In genomic region chr12:80787604-80788003, GRCm38 (mm10) we compare ENCODE assay signal across 13 mouse cellular contexts. TPM values are rescaled to one million over a fixed set of nuclear protein-coding genes. Genes with fewer than 3 reads are reported as not detected.
DNase-seq lines count a peak whose midpoint lies in the region; ATAC-seq and TF ChIP-seq lines count a peak whose summit lies in the region.
"Had no signal": no experiment of that assay in that cellular context is flagged by ENCODE, and none has a peak within 500 bp of the region (broad histone marks: within the 10 kb centered on the region; RNA-seq: fewer than 3 reads in every experiment).

No protein-coding gene starts in this region.

- H3K27me3 ChIP-seq in Patski = no peaks in the 10 kb centered on the region
- H3K27me3 ChIP-seq in intestine, embryonic 15.5 days (replicated peaks) = no peaks in the 10 kb centered on the region
- no peaks in the 10 kb centered on the region for H3K27me3 ChIP-seq in liver, embryonic 12.5 days (replicated peaks)

- in situ Hi-C loops in Patski (cut with MboI; ENCODE audit: low pct_unique_long_range_greater_than_20kb) = no loop called here

- H3K4me3 ChIP-seq in gastrocnemius, adult 2 months = no peak overlapping the region
- H3K4me3 ChIP-seq in intestine, embryonic 15.5 days (replicated peaks) = no peak overlapping the region
- H3K4me3 ChIP-seq in liver, embryonic 12.5 days = no peak overlapping the region
- H3K4me3 ChIP-seq: layer of hippocampus, adult 2 months had no signal

- 44% methylated on average over 11 of the region's 11 CpGs for WGBS in intestine, embryonic 15.5 days
- WGBS in liver, embryonic 12.5 days (ENCODE audit: insufficient replicate concordance) = 61% methylated on average over 11 of the region's 11 CpGs

- H3K36me3 ChIP-seq in intestine, embryonic 15.5 days = no peaks in the 10 kb centered on the region
- peaks cover 2% of the 10 kb centered on the region for H3K36me3 ChIP-seq in liver, embryonic 12.5 days

- DNase-seq in gastrocnemius, adult 2 months = no peak
- no peak for DNase-seq in gastrocnemius, postnatal 10 days
- DNase-seq in Patski (ENCODE audit: low read depth, low spot score) = no peak
- DNase-seq in thymus, postnatal 25 days = no peak
- DNase-seq in urinary bladder, adult 2 months (ENCODE audit: low spot score) = no peak
- DNase-seq in ovary, postnatal 14 days (ENCODE audit: low spot score) = no peak
- DNase-seq: adrenal gland, adult 8-10 months; lung, postnatal 14 days; midbrain, embryonic 14.5 days had no signal

- peak overlapping the region; percentile 41 for H3K4me2 ChIP-seq in intestine, embryonic 15.5 days (replicated peaks)
- H3K4me2 ChIP-seq in liver, embryonic 12.5 days = 0 out of 2 replicates have a peak overlapping the region, but pooled peaks have one; percentile 0

- CTCF ChIA-PET in Patski (lab: Charles Lee) = interaction anchor here (0.9 to 1.0 kb wide), 2 partner anchors 75 to 92 kb away, joined by 3 to 4 read pairs; no protein-coding TSS in a partner anchor

- TF ChIP-seq CTCF in gastrocnemius, adult 2 months (IDR thresholded peaks at IDR 0.05) = no peak
- TF ChIP-seq CTCF in Patski (IDR thresholded peaks at IDR 0.05) = no peak

- no peaks in the 10 kb centered on the region for H3K9me3 ChIP-seq in intestine, embryonic 15.5 days
- H3K9me3 ChIP-seq in liver, embryonic 12.5 days (replicated peaks) = no peaks in the 10 kb centered on the region

- intact Hi-C loops in gastrocnemius, adult 2 months (cut with DNase I) = no loop called here

- peaks cover 9% of the 10 kb centered on the region for H3K4me1 ChIP-seq in intestine, embryonic 15.5 days (replicated peaks)
- H3K4me1 ChIP-seq in liver, embryonic 12.5 days = peaks cover 70% of the 10 kb centered on the region

- POLR2A ChIA-PET in Patski (lab: Charles Lee) = no interaction called here

- ATAC-seq in Patski = peak; percentile 40
- ATAC-seq in intestine, embryonic 15.5 days = peak; percentile 17; the same call in 1 of the 2 replicates
- ATAC-seq in liver, embryonic 12.5 days = no peak

- no peak overlapping the region for H3K9ac ChIP-seq in intestine, embryonic 15.5 days
- H3K9ac ChIP-seq in liver, embryonic 12.5 days = no peak overlapping the region

- 0 out of 2 replicates have a peak overlapping the region, but pooled peaks have one; percentile 17 for H3K27ac ChIP-seq in gastrocnemius, adult 2 months
- H3K27ac ChIP-seq in intestine, embryonic 15.5 days = peak overlapping the region; percentile 2; the same call in 1 of the 2 replicates
- H3K27ac ChIP-seq in liver, embryonic 12.5 days = no peak overlapping the region; the same call in 1 of the 2 replicates
- H3K27ac ChIP-seq: layer of hippocampus, adult 2 months had no signal

RNA-seq across cellular contexts. Expression of gene Susd6, which starts 2.7 kb away (rescaled TPM):
- total RNA-seq in gastrocnemius, adult 2 months (2021) = 10 to 100 TPM; 37.7 to 41.1 TPM
- total RNA-seq in gastrocnemius, postnatal 10 days (2021) = 10 to 100 TPM; 28.6 to 29.2 TPM
- 86.2 TPM for polyA plus RNA-seq in Patski (2021)
- 16.9 and 18.7 TPM in 2 replicates for polyA plus RNA-seq in intestine, embryonic 15.5 days (2015; fragmentation: Nextera tagmentation; extraction: Ambion mirVana)
- polyA plus RNA-seq in liver, embryonic 12.5 days (2016; fragmentation: Nextera tagmentation; extraction: Ambion mirVana) = 15.0 and 15.9 TPM in 2 replicates
- 45.8 and 47.4 TPM in 2 replicates for polyA plus RNA-seq in urinary bladder, adult 2 months (2012; rRNA removed)

RNA-seq across cellular contexts. Expression of gene Ccdc177, which starts 27.1 kb away (rescaled TPM):
- not detected for total RNA-seq in gastrocnemius, adult 2 months (2021)
- under 1 TPM; 0.07 to 0.09 TPM for total RNA-seq in gastrocnemius, postnatal 10 days (2021)
- 0.28 TPM for polyA plus RNA-seq in Patski (2021)
- 0.10 and 0.15 TPM in 2 replicates for polyA plus RNA-seq in intestine, embryonic 15.5 days (2015; fragmentation: Nextera tagmentation; extraction: Ambion mirVana)
- polyA plus RNA-seq in liver, embryonic 12.5 days (2016; fragmentation: Nextera tagmentation; extraction: Ambion mirVana) = not detected in 2 replicates
- 0.01 TPM in 2 replicates for polyA plus RNA-seq in urinary bladder, adult 2 months (2012; rRNA removed)
- polyA plus RNA-seq: C2C12 had no signal
